26 mouse cellular contexts compared by ENCODE assay signal in the genomic region with DNA sequence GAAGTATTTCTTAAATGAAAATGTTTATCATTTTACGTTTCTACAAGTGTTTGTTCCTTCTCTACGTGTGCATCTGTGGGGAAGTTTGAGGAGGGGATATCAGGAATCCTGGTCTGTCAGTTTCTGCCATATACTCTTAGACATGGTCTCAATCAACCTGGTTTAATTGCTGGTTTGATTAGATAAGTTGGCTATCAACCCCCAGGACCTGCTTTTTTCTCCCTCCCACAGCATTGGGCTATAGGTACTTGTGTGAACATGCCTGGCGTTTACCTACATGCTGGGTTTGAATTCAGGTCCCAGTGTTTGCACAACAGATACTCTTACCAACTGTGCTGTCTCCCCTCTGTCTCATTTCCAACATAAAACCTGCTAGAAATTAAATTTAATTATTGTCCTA.
"Had no signal": no experiment of that assay in that cellular context is flagged by ENCODE, and none has a peak within 500 bp of the region (broad histone marks: within the 10 kb centered on the region; RNA-seq: fewer than 3 reads in every experiment).

No protein-coding gene starts in this region.

- H3K27me3 ChIP-seq: heart, embryonic 13.5 days; heart, embryonic 15.5 days; hindbrain, embryonic 13.5 days; hindbrain, embryonic 15.5 days; kidney, embryonic 15.5 days; limb, embryonic 13.5 days; limb, embryonic 15.5 days; liver, embryonic 15.5 days had no signal

- H3K4me3 ChIP-seq: heart, adult 2 months; heart, embryonic 13.5 days; heart, embryonic 15.5 days; hindbrain, embryonic 13.5 days; hindbrain, embryonic 15.5 days; kidney, embryonic 15.5 days; layer of hippocampus, adult 2 months; left cerebral cortex, adult 2 months; limb, embryonic 13.5 days; limb, embryonic 15.5 days; liver, embryonic 15.5 days had no signal

- H3K4me1 ChIP-seq: heart, embryonic 13.5 days; heart, embryonic 15.5 days; hindbrain, embryonic 13.5 days; hindbrain, embryonic 15.5 days; kidney, embryonic 15.5 days; limb, embryonic 15.5 days had no signal

- ATAC-seq: hindbrain, postnatal 0 days; intestine, embryonic 16.5 days had no signal

- H3K9me3 ChIP-seq: heart, embryonic 13.5 days; heart, embryonic 15.5 days; hindbrain, embryonic 13.5 days; hindbrain, embryonic 15.5 days; kidney, embryonic 15.5 days; limb, embryonic 13.5 days; limb, embryonic 15.5 days; liver, embryonic 15.5 days had no signal

- H3K27ac ChIP-seq: heart, adult 2 months; heart, embryonic 13.5 days; heart, embryonic 15.5 days; hindbrain, embryonic 13.5 days; hindbrain, embryonic 15.5 days; hindbrain, postnatal 0 days; kidney, embryonic 15.5 days; kidney, postnatal 0 days; layer of hippocampus, adult 2 months; left cerebral cortex, adult 2 months; limb, embryonic 13.5 days; limb, embryonic 15.5 days; liver, embryonic 15.5 days had no signal

- H3K9ac ChIP-seq: heart, embryonic 13.5 days; heart, embryonic 15.5 days; hindbrain, embryonic 13.5 days; hindbrain, embryonic 15.5 days; kidney, embryonic 15.5 days; limb, embryonic 13.5 days; limb, embryonic 15.5 days; liver, embryonic 15.5 days had no signal

- DNase-seq: gastrocnemius, postnatal 14 days; gastrocnemius, postnatal 36 days; heart, adult 11 months; heart, adult 2 months; heart, postnatal 14 days; heart, postnatal 36 days; kidney, adult 11 months; kidney, adult 2 months; kidney, adult 9 months; kidney, postnatal 25 days; kidney, postnatal 4 days; left cerebral cortex, postnatal 4 days had no signal

- H3K4me2 ChIP-seq: heart, embryonic 11.5 days; heart, embryonic 13.5 days; heart, embryonic 15.5 days; hindbrain, embryonic 13.5 days; hindbrain, embryonic 15.5 days; kidney, embryonic 15.5 days; limb, embryonic 13.5 days; limb, embryonic 15.5 days; liver, embryonic 15.5 days had no signal

- H3K36me3 ChIP-seq: heart, embryonic 13.5 days; heart, embryonic 15.5 days; hindbrain, embryonic 13.5 days; hindbrain, embryonic 15.5 days; kidney, embryonic 15.5 days; limb, embryonic 13.5 days; limb, embryonic 15.5 days; liver, embryonic 15.5 days had no signal
